Mouse (Mus musculus): ENCODE results near the gene Pik3r1.

- TF ChIP-seq CTCF (IDR thresholded peaks at IDR 0.05; ENCODE audit: low read depth) (no peak), EP300 (IDR thresholded peaks at IDR 0.05; ENCODE audit: low read depth) (no peak)
These were observed 58.2 kb downstream of the Pik3r1 start for GRCm38 (mm10) chr13:101709788-101710187.

Measured in heart, postnatal 0 days (tissue).